Mouse (Mus musculus): Measurements from ENCODE around the gene Nfe2l3. TPM values are rescaled to one million over a fixed set of nuclear protein-coding genes. Genes with fewer than 3 reads are reported as not detected.

Nfe2l3 gene
- total and polyA plus RNA-seq, 3 experiments: 0.27 TPM; not detected in 2

DNA sequence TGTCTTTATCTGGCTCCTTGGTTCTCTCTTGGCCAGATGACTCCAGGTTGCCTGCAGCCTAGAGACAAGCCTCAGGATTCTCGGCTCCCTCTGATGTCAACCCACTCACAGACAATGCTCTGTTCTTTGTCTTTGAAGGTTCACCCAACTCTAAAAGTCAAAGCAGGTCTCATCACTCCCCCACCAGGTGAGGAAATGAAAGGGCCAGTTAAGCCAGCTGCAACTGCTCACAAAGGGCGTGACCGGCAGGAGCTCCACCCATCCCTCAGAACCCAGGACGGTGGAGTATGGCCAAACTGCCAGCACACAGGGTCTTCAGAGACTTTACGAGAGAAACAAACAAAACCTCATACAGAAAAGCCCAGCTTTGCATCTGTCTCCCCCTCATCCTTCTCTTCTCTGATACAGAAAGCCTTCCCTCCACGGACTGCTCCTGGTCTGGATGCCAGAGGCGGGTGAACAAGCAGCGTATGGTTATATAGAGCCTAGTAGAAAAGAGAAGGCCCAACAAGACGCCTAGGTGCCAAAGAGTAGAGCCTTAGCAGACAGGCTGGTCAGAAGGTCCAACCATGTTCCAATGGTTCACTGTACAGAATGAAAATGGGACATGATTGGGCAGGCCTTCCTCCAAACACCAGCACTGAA lies 9.8 kb downstream of the Nfe2l3 start:
- Histone ChIP-seq H3K4me1 (ENCODE audit: insufficient read depth, low read depth, low read length) (peaks cover 4% of the 10 kb centered on the region; the same call in 1 of the 2 replicates), H3K9me3 (replicated peaks) (no peaks in the 10 kb centered on the region), H3K36me3 (replicated peaks) (no peaks in the 10 kb centered on the region), H3K27me3 (ENCODE audit: insufficient read depth, low read length) (peaks cover 49% of the 10 kb centered on the region), H3K4me3 (ENCODE audit: low read depth, low read length) (no peak overlapping the region)
- no peak for DNase-seq (ENCODE audit: low spot score)
- TF ChIP-seq POLR2AphosphoS5 (IDR thresholded peaks at IDR 0.05; ENCODE audit: insufficient replicate concordance, low read depth, low read length) (no peak), GATA1 (IDR thresholded peaks at IDR 0.05; ENCODE audit: borderline replicate concordance, low read length) (no peak), TAL1 (conservative IDR thresholded peaks at IDR 0.05; ENCODE audit: low read depth, low read length) (no peak), CTCF (IDR thresholded peaks at IDR 0.05; ENCODE audit: low read depth, low read length) (no peak), GATA2 (IDR thresholded peaks at IDR 0.05; ENCODE audit: borderline replicate concordance, low read depth, low read length) (no peak)
- no peak; the same call in 1 of the 2 replicates for ATAC-seq (ENCODE audit: extremely low read depth, insufficient number of reproducible peaks, low FRiP score, poor library complexity, severe bottlenecking)

DNA sequence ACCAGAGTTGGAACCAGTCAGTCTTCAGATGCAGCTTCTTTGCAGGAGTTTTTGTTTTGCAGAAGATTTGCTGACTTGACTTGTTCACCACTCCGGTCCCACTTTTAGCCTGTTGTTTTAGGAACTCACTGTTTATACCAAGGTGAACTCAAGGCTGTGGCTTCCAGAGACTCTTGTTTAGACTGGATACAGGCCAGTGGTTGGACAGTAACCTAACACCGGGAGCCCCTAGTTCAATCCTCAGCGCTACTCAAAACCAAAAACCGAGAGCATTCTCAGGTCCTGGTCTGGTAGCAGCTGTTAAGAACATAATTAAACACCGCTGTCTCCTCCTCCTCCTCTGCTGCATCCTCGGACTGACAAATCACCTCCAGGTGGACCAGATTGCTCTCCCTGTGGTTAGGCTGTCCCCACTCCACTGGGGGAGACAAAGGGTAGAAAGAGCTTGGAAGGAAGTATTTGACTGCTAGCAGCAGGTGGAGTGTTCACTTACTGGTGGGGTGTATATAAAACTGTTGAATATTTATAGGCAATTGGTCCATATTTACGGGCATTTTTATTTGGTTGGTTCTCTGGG lies 20.5 kb downstream of the Nfe2l3 start:
- H3K4me3 ChIP-seq (ENCODE audit: low read depth, low read length): no peak overlapping the region
- peaks cover 3% of the 10 kb centered on the region for H3K36me3 ChIP-seq (replicated peaks)
- DNase-seq (ENCODE audit: low spot score) (no peak), ATAC-seq (ENCODE audit: extremely low read depth, insufficient number of reproducible peaks, low FRiP score, poor library complexity, severe bottlenecking) (no peak)
- H3K4me1 ChIP-seq (ENCODE audit: insufficient read depth, low read depth, low read length): no peaks in the 10 kb centered on the region
- no peaks in the 10 kb centered on the region for H3K9me3 ChIP-seq (replicated peaks)
- TF ChIP-seq GATA1 (IDR thresholded peaks at IDR 0.05; ENCODE audit: borderline replicate concordance, low read length) (no peak), GATA2 (IDR thresholded peaks at IDR 0.05; ENCODE audit: borderline replicate concordance, low read depth, low read length) (no peak), TAL1 (conservative IDR thresholded peaks at IDR 0.05; ENCODE audit: low read depth, low read length) (no peak)
- H3K27me3 ChIP-seq (ENCODE audit: insufficient read depth, low read length): peaks cover 7% of the 10 kb centered on the region

DNA sequence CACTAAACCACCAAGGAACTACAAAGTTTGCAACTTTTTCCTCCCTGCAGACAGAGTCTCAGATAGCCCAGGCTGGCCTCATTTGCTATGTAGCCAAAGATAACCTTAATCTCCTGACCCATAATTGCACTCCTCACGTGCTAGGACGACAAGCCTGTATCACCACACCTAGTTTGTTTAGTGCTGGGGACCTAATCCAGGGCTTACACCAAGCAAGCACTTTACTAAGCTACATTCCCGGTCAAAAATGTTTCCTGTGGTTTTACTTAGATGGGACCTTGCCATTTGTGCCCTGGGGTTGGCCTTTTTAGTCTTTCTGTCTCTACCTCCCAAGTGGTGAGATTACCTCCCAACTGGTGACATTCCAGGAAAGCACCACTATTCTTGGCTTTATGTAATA lies 22.5 kb downstream of the Nfe2l3 start:
- Histone ChIP-seq H3K4me3 (ENCODE audit: low read depth, low read length) (no peak overlapping the region), H3K27me3 (ENCODE audit: insufficient read depth, low read length) (peaks cover 4% of the 10 kb centered on the region), H3K36me3 (replicated peaks) (peaks cover 11% of the 10 kb centered on the region), H3K4me1 (ENCODE audit: insufficient read depth, low read depth, low read length) (peaks cover 4% of the 10 kb centered on the region; the same call in 1 of the 2 replicates), H3K9me3 (replicated peaks) (no peaks in the 10 kb centered on the region)
- no peak for TF ChIP-seq POLR2AphosphoS5 (IDR thresholded peaks at IDR 0.05; ENCODE audit: insufficient replicate concordance, low read depth, low read length)
- no peak for TF ChIP-seq CTCF (IDR thresholded peaks at IDR 0.05; ENCODE audit: low read depth, low read length)
- no peak for TF ChIP-seq GATA1 (IDR thresholded peaks at IDR 0.05; ENCODE audit: borderline replicate concordance, low read length)
- TF ChIP-seq GATA2 (IDR thresholded peaks at IDR 0.05; ENCODE audit: borderline replicate concordance, low read depth, low read length): no peak
- no peak for TF ChIP-seq TAL1 (conservative IDR thresholded peaks at IDR 0.05; ENCODE audit: low read depth, low read length)
- ATAC-seq (ENCODE audit: extremely low read depth, insufficient number of reproducible peaks, low FRiP score, poor library complexity, severe bottlenecking) (no peak), DNase-seq (ENCODE audit: low spot score) (no peak)

DNA sequence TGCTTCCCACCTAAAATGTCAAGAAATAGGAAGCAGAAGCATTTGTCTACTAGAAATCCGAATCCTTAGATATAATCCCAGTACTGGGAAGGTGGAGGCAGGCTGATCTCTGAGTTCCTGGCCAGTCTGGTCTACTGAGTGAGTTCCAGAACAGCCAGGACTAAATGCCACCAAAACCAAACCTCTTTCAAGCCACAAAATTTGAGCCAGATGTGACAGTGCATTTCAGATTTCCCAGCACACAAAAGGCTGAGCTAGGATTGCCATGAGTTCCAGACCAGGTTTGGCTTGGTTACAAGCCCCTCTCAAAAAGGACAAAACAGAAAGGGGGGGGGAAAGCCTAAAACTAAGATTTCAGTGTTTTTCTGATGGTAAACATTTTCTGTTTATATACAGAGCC lies 23.7 kb downstream of the Nfe2l3 start:
- TF ChIP-seq TAL1 (conservative IDR thresholded peaks at IDR 0.05; ENCODE audit: low read depth, low read length): no peak
- TF ChIP-seq POLR2AphosphoS5 (IDR thresholded peaks at IDR 0.05; ENCODE audit: insufficient replicate concordance, low read depth, low read length): no peak
- no peak for TF ChIP-seq GATA1 (IDR thresholded peaks at IDR 0.05; ENCODE audit: borderline replicate concordance, low read length)
- H3K4me3 ChIP-seq (ENCODE audit: low read depth, low read length): no peak overlapping the region
- H3K9me3 ChIP-seq (replicated peaks): no peaks in the 10 kb centered on the region

DNA sequence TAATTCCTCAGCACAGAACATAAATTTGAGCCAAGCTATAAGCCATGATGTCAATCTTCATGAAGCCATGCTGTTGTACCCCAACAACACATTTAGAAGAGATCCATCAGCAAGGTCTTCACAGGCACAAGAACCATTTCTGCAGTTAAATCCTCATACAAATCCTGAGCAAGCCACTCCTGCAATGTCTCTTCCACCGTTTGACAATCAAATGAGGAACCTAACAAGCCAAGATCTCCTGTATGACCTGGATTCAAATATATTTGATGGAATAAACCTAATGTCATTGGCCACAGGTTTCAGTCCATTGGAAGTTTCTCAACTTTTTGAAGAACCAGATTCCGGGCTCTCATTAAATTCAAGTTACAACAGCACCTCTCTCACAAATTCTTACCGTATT lies 24.8 kb downstream of the Nfe2l3 start:
- no peaks in the 10 kb centered on the region; the same call in 1 of the 2 replicates for H3K27me3 ChIP-seq (ENCODE audit: insufficient read depth, low read length)
- TF ChIP-seq POLR2AphosphoS5 (IDR thresholded peaks at IDR 0.05; ENCODE audit: insufficient replicate concordance, low read depth, low read length) (peak; percentile 81; the same call in 1 of the 2 replicates), CTCF (IDR thresholded peaks at IDR 0.05; ENCODE audit: low read depth, low read length) (no peak)
- no peaks in the 10 kb centered on the region for H3K9me3 ChIP-seq (replicated peaks)
- peaks cover 31% of the 10 kb centered on the region for H3K36me3 ChIP-seq (replicated peaks)
- no peak overlapping the region for H3K4me3 ChIP-seq (ENCODE audit: low read depth, low read length)
- ATAC-seq (ENCODE audit: extremely low read depth, insufficient number of reproducible peaks, low FRiP score, poor library complexity, severe bottlenecking) (no peak), DNase-seq (ENCODE audit: low spot score) (no peak)
- H3K4me1 ChIP-seq (ENCODE audit: insufficient read depth, low read depth, low read length): peaks cover 4% of the 10 kb centered on the region; the same call in 1 of the 2 replicates

More for the DNA sequence above, 23.7 kb downstream of the Nfe2l3 start:
- Histone ChIP-seq H3K27me3 (ENCODE audit: insufficient read depth, low read length) (no peaks in the 10 kb centered on the region; the same call in 1 of the 2 replicates), H3K36me3 (replicated peaks) (peaks cover 21% of the 10 kb centered on the region), H3K4me1 (ENCODE audit: insufficient read depth, low read depth, low read length) (peaks cover 4% of the 10 kb centered on the region; the same call in 1 of the 2 replicates)
- no peak for DNase-seq (ENCODE audit: low spot score)
- ATAC-seq (ENCODE audit: extremely low read depth, insufficient number of reproducible peaks, low FRiP score, poor library complexity, severe bottlenecking): no peak

DNA sequence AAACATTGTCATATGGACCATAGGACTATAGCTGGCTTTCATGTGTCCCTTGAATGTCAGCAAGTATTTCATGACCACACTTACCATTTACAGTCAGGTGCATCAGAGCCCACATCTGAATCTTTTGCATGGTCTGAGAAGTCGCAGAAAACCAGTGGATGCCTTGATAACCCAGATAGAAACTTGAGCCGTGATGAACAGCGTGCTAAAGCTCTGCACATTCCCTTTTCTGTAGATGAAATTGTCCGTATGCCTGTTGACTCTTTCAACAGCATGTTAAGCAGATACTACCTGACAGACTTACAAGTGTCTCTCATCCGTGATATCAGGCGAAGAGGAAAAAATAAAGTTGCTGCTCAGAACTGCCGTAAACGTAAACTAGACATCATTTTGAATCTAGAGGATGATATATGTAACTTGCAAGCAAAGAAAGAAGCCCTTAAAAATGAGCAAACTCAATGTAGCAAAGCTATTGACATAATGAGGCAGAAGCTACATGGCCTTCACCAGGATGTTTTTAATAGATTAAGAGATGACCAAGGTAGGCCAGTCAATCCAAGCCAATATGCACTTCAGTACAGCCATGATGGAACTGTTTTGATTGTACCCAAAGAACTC lies 25.4 kb downstream of the Nfe2l3 start:
- TF ChIP-seq CTCF (IDR thresholded peaks at IDR 0.05; ENCODE audit: low read depth, low read length): no peak
- no peak for TF ChIP-seq GATA1 (IDR thresholded peaks at IDR 0.05; ENCODE audit: borderline replicate concordance, low read length)
- no peak for TF ChIP-seq GATA2 (IDR thresholded peaks at IDR 0.05; ENCODE audit: borderline replicate concordance, low read depth, low read length)
- TF ChIP-seq TAL1 (conservative IDR thresholded peaks at IDR 0.05; ENCODE audit: low read depth, low read length): no peak
- TF ChIP-seq POLR2AphosphoS5 (IDR thresholded peaks at IDR 0.05; ENCODE audit: insufficient replicate concordance, low read depth, low read length): peak; percentile 91; the same call in 1 of the 2 replicates
- Histone ChIP-seq H3K27me3 (ENCODE audit: insufficient read depth, low read length) (no peaks in the 10 kb centered on the region; the same call in 1 of the 2 replicates), H3K4me1 (ENCODE audit: insufficient read depth, low read depth, low read length) (peaks cover 4% of the 10 kb centered on the region; the same call in 1 of the 2 replicates), H3K36me3 (replicated peaks) (peaks cover 33% of the 10 kb centered on the region), H3K4me3 (ENCODE audit: low read depth, low read length) (no peak overlapping the region), H3K9me3 (replicated peaks) (no peaks in the 10 kb centered on the region)
- ATAC-seq (ENCODE audit: extremely low read depth, insufficient number of reproducible peaks, low FRiP score, poor library complexity, severe bottlenecking): no peak
- DNase-seq (ENCODE audit: low spot score): no peak
